Mouse (Mus musculus) heart, postnatal 0 days (tissue): ENCODE measurements around the gene Rfx8. TPM values are rescaled to one million over a fixed set of nuclear protein-coding genes. Genes with fewer than 3 reads are reported as not detected.
A peak's percentile ranks its signal among the peaks of the same experiment; 100 is the strongest.

ENCODE experiments used
- ATAC-seq: fragments of 200-750 bp; cut with Nextera tagmentation; 2 replicates; pipeline ENCODE4 v1.8.0; 2017; ENCODE audit warnings: low read depth, moderate number of reproducible peaks, moderate library complexity; ENCODE audit not compliant: insufficient read depth
- DNase-seq: peaks from one replicate; pipeline ENCODE4 v3.0.0-alpha.2; 2016; ENCODE audit warnings: low spot score
- H3K27ac ChIP-seq: fragments of 300-500 bp; sonication (generic); 2 replicates; pipeline ENCODE4 v1.5.1; 2014; ENCODE audit warnings: low read depth, mild to moderate bottlenecking
- H3K27me3 ChIP-seq: fragments of 300-500 bp; sonication (generic); 2 replicates; pipeline ENCODE4 v1.6.1; 2014; ENCODE audit warnings: low read length, mixed read lengths; ENCODE audit not compliant: control insufficient read depth, insufficient read depth
- H3K36me3 ChIP-seq: fragments of 300-500 bp; sonication (generic); replicated peaks from 2 replicates; pipeline ENCODE4 v1.6.1; 2014; ENCODE audit warnings: low read length, mixed read lengths; ENCODE audit not compliant: control insufficient read depth, insufficient read depth
- H3K4me1 ChIP-seq: fragments of 300-500 bp; sonication (generic); 2 replicates; pipeline ENCODE4 v1.6.1; 2014; ENCODE audit warnings: antibody characterized with exemption; ENCODE audit not compliant: control insufficient read depth, insufficient read depth
- H3K4me2 ChIP-seq: fragments of 300-500 bp; sonication (generic); 2 replicates; pipeline ENCODE4 v1.6.1; 2014; ENCODE audit warnings: low read depth, mild to moderate bottlenecking, low read length, moderate library complexity
- H3K4me3 ChIP-seq: fragments of 300-500 bp; sonication (generic); 2 replicates; pipeline ENCODE4 v1.5.1; 2014; ENCODE audit warnings: low read depth, low read length
- H3K9ac ChIP-seq: fragments of 300-500 bp; sonication (generic); replicated peaks from 2 replicates; pipeline ENCODE4 v1.6.1; 2014; ENCODE audit warnings: low read depth, low read length, mixed read lengths
- H3K9me3 ChIP-seq: fragments of 300-500 bp; sonication (generic); replicated peaks from 2 replicates; pipeline ENCODE4 v1.6.1; 2016; ENCODE audit warnings: low read length; ENCODE audit not compliant: control insufficient read depth
- CTCF ChIP-seq: IDR thresholded peaks from 2 replicates; pipeline ENCODE4 v1.5.1; 2016; ENCODE audit warnings: antibody characterized with exemption, control low read depth, low read depth
- EP300 ChIP-seq: IDR thresholded peaks from 2 replicates; pipeline ENCODE4 v1.6.1; 2016; ENCODE audit warnings: antibody characterized with exemption, low read depth
- WGBS: fragments of 180-500 bp; shearing (Covaris S2); extraction: QIAGEN DNeasy Blood & Tissue Kit; methylation state at CpG from one replicate; pipeline ENCODE4 v1.1.7; 2014; 5-methylcytosine and 5-hydroxymethylcytosine counted together
- polyA plus RNA-seq: library from polyadenylated mRNA; unstranded; fragments of >200 nt; fragmentation: Nextera tagmentation; extraction: Ambion mirVana; gene quantifications from 2 replicates; pipeline ENCODE4 v1.2.1, GENCODE M21; 2015
- total RNA-seq: library from RNA; depleted of rRNA; stranded (reverse); fragments of >200 nt; gene quantifications from 2 replicates; pipeline ENCODE4 v1.2.3, GENCODE M21; 2014; ENCODE audit warnings: low replicate concordance

Rfx8 gene
- total and polyA plus RNA-seq, 2 experiments from 2014 or later = 0.68 TPM; not detected in 1

GRCm38 (mm10) chr1:39691061-39691460 is 29.7 kb downstream of the Rfx8 start:
- Histone ChIP-seq H3K36me3 (no peaks in the 10 kb centered on the region), H3K4me2 (no peak overlapping the region), H3K27me3 (no peaks in the 10 kb centered on the region), H3K4me3 (no peak overlapping the region), H3K9ac (no peak overlapping the region), H3K4me1 (peaks cover 20% of the 10 kb centered on the region), H3K9me3 (no peaks in the 10 kb centered on the region), H3K27ac (no peak overlapping the region)
- no peak for TF ChIP-seq CTCF
- no peak for TF ChIP-seq EP300
- ATAC-seq (no peak), DNase-seq (peak; percentile 1)
- WGBS = 69% methylated on average over 4 of the region's 4 CpGs

GRCm38 (mm10) chr1:39688573-39688972 is 32.2 kb downstream of the Rfx8 start:
- Histone ChIP-seq H3K27ac (no peak overlapping the region), H3K9ac (no peak overlapping the region), H3K4me1 (peaks cover 8% of the 10 kb centered on the region; the same call in 1 of the 2 replicates), H3K27me3 (no peaks in the 10 kb centered on the region), H3K4me3 (no peak overlapping the region), H3K36me3 (no peaks in the 10 kb centered on the region), H3K4me2 (no peak overlapping the region), H3K9me3 (no peaks in the 10 kb centered on the region)
- peak; percentile 29 for DNase-seq
- ATAC-seq = peak; percentile 52; the same call in 1 of the 2 replicates
- WGBS = 34% methylated on average over 6 of the region's 6 CpGs
- TF ChIP-seq CTCF (no peak), EP300 (no peak)

GRCm38 (mm10) chr1:39687279-39687678 is 33.5 kb downstream of the Rfx8 start:
- no peak overlapping the region for H3K4me3 ChIP-seq
- H3K27ac ChIP-seq = no peak overlapping the region
- DNase-seq (peak; percentile 4), ATAC-seq (no peak)
- no peak overlapping the region for H3K9ac ChIP-seq
- no peak overlapping the region for H3K4me2 ChIP-seq
- H3K9me3 ChIP-seq = no peaks in the 10 kb centered on the region
- peaks cover 8% of the 10 kb centered on the region; the same call in 1 of the 2 replicates for H3K4me1 ChIP-seq
- no peaks in the 10 kb centered on the region for H3K27me3 ChIP-seq
- TF ChIP-seq EP300 (no peak), CTCF (no peak)
- WGBS = 30% methylated on average over 9 of the region's 9 CpGs
- no peaks in the 10 kb centered on the region for H3K36me3 ChIP-seq

GRCm38 (mm10) chr1:39685841-39686240 is 35.0 kb downstream of the Rfx8 start:
- Histone ChIP-seq H3K27ac (no peak overlapping the region), H3K36me3 (no peaks in the 10 kb centered on the region), H3K9me3 (no peaks in the 10 kb centered on the region), H3K4me3 (no peak overlapping the region), H3K9ac (no peak overlapping the region), H3K27me3 (no peaks in the 10 kb centered on the region), H3K4me1 (peaks cover 8% of the 10 kb centered on the region; the same call in 1 of the 2 replicates), H3K4me2 (no peak overlapping the region)
- 9% methylated on average over 1 of the region's 1 CpGs for WGBS
- DNase-seq (peak; percentile 90), ATAC-seq (peak; percentile 60; the same call in 1 of the 2 replicates)
- TF ChIP-seq CTCF = peak; percentile 89
- no peak for TF ChIP-seq EP300

- Histone ChIP-seq H3K4me1 (no peaks in the 10 kb centered on the region), H3K36me3 (no peaks in the 10 kb centered on the region), H3K27me3 (no peaks in the 10 kb centered on the region), H3K4me3 (no peak overlapping the region), H3K4me2 (no peak overlapping the region), H3K9ac (no peak overlapping the region), H3K27ac (no peak overlapping the region), H3K9me3 (no peaks in the 10 kb centered on the region)
- TF ChIP-seq CTCF (no peak), EP300 (no peak)
- 87% methylated on average over 5 of the region's 5 CpGs for WGBS
- DNase-seq = no peak
- no peak for ATAC-seq
Observed at GRCm38 (mm10) chr1:39681638-39682037, 39.2 kb downstream of the Rfx8 start.

- ATAC-seq = no peak
Observed at GRCm38 (mm10) chr1:39680546-39680945, 40.3 kb downstream of the Rfx8 start.

More at GRCm38 (mm10) chr1:39680546-39680945, 40.3 kb downstream of the Rfx8 start:
- Histone ChIP-seq H3K4me3 (no peak overlapping the region), H3K4me2 (no peak overlapping the region), H3K9me3 (no peaks in the 10 kb centered on the region), H3K27ac (no peak overlapping the region), H3K27me3 (no peaks in the 10 kb centered on the region), H3K9ac (no peak overlapping the region), H3K4me1 (no peaks in the 10 kb centered on the region), H3K36me3 (no peaks in the 10 kb centered on the region)
- peak; percentile 29; the same call in 1 of the 2 replicates for TF ChIP-seq CTCF
- TF ChIP-seq EP300 = no peak
- no peak for DNase-seq
- WGBS = 74% methylated on average over 6 of the region's 6 CpGs
